Mouse (Mus musculus) small intestine, adult 10 weeks (tissue): ENCODE results near the gene Prop1. TPM values are rescaled to one million over a fixed set of nuclear protein-coding genes. Genes with fewer than 3 reads are reported as not detected.

Source experiments
- polyA plus RNA-seq: library from polyadenylated mRNA; stranded (reverse); fragments of 350-450 nt; fragmentation: Illumina TruSeq; extraction: RNeasy Lipid Tissue Mini Kit (QIAGEN cat#74804); gene quantifications from one replicate; pipeline ENCODE4 v1.2.3, GENCODE M21; 2014; ENCODE audit warnings: low replicate concordance

Prop1 gene
- not detected for polyA plus RNA-seq

DNA sequence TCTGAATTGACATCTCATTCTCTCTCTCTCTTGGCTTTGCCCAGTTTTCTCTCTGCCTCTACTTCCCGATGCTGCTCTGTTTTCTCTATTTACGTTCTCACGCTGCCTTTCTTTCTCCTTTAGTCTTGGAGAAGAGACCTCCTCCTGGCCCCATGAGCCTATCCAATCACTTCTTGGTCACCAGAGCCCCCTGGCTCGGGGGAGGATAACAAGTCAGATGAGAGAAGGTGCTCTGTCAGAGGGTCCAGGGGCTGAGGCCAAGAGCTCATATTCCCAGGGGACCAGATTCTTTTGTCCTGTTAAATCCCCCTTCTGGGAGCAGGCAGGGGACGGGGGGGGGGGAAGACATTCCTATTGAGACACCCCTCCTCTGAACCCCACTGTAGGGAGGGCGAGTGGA, at the start of gene Prop1:
TSS of gene Prop1 (minus strand) at position 101 of the 400 bp plus-strand sequence.

DNA sequence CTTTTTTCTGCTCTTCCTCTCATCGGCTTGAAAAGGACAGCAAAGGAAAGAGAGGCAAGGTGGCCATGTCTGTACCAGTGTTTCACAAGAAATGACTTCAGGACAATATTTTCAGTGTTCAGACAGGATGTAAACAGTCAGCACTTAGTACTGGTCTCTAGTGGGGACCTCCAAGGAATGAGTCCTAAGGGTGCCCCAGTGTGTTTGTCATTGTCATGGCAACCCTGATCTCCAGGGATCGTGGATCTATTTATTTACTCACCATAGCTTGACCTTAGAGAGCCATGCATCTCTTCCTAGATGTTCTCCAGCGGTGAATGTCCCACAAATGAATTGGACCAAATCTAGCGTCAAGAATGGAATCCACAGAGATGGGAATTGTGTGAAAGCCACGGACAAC, 49.7 kb upstream of the Prop1 start, which contains the start of gene Olfr51:
TSS of gene Olfr51 (plus strand) at position 301 of the 400 bp plus-strand sequence.

DNA sequence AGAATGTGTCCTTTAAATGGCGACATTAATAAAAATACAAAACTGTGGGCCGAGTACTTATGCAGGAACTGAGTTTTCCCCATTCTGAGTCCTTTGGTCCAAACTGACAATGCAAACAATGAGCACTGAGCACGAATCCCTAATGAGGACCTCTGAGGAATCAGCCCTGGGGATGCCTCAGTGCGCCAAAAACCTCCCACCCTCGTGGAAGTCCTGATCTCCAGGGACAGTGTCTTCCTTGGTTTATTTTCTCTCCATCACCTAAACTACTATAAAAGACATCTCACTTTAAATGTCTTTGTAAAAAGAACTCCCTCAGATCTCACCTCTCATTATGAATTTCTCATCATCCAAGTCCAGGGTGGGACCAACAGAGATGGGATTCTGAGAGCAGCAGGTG, 28.1 kb upstream of the Prop1 start, which contains the start of gene Olfr1377:
TSS of gene Olfr1377 (plus strand) at position 301 of the 400 bp plus-strand sequence.

DNA sequence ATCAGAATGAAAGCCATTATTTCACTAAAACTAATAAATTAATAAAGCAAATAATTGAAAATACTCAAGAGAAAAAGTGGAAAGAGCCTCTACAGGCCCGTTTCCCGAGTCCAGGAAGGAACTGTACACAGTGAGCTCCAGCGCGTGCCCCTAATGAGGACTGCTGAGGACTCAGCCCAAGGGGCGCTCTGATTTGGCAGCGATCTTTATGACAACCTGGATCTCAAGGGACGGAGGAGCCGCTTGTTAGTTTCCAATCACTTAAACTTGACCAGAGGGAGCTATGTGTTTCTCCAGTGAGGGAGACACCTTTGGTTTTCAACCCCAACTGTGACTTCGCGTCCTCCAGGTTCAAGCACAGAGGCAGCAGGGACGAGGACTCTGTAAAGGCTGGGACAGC, 12.7 kb upstream of the Prop1 start, which contains the start of gene Olfr1378:
TSS of gene Olfr1378 (plus strand) at position 301 of the 400 bp plus-strand sequence.

DNA sequence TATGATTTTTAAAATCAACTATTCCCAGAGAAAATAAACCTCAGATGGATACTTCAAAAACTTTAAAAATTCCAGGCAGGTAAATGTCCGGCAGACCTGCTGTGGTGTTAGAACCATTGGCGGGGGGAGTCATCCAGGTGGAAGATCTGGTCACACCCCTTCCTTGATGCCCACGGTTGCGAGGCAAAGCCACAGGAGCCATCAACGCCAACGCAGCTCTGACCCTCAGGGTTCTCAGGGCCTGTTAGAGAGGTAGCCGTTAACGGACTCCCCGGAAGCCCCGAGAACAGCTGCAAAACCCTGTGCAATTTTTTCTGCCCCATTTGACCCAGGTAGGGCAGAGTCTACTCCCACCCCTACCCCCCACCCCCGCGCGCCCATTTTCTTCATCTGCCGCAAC, 10.1 kb downstream of the Prop1 start, which contains the start of gene 4933414I15Rik:
TSS of gene 4933414I15Rik (minus strand) at position 260 of the 400 bp plus-strand sequence.

DNA sequence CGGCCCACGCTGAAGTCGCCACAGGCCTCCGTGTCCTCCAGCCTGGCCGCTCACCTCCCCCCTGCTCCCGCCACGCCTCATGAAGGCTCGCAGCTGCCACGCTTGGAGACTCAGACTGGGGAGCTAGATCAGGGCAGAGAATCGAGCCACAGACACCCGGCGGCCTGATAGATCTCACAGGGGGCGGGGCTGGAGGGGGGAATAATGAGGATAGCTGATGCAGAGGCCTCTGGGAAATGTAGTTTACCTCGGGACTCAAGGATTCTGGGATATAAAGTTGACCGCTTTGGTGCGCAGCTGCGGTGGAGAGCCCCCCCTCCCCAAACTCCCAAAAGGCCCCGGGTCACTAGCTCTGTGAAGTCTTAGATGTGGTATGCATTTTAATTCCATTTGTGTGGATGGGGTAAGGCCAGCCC, 22.1 kb downstream of the Prop1 start, which contains the start of gene Zfp354b:
TSS of gene Zfp354b (minus strand) at position 183 of the 416 bp plus-strand sequence.

DNA sequence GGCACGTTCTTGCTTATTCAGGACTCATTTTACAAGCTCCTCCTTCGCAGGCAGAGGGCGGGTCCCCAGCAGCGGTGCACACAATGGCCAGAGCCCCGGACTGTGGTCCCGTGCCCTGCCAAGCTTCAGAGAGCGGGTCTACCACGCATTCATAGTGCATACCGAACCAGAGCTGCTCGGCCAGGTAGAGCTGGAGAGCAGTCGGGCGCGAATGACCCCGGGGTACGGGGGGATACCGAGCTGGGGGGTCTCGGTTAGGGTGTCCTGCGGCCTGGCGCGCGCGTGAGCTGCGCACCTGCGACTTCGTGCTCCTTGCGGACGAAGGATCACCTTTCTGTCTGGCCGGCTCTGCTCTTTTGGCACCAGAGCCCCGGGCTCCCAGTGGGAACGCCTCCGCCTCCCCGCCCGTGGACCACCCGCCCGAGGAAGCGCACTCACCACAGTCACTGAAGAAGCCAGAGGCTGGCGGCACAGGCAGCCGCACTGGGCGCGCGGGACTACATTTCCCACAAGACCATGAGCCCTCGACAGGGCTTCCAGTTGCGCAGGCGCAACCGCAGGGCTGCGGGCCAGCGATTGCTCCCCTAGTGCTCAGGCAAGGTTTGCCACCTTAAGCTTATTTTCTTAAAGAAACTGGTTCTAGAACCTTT, 37.8 kb downstream of the Prop1 start, which contains the start of gene Zfp2:
TSS of gene Zfp2 (minus strand) at position 495 of the 650 bp plus-strand sequence.

Other genes with a start within 250 kb of the Prop1 start
- gene Zfp354c, start 126.0 kb downstream of the Prop1 start, polyA plus RNA-seq, result 3.0 TPM
- gene Zfp879, start 112.2 kb downstream of the Prop1 start, polyA plus RNA-seq, result 0.22 TPM
- gene Grm6, start 103.1 kb downstream of the Prop1 start, polyA plus RNA-seq, result not detected
- 0.48 TPM for gene Zfp454, start 66.1 kb downstream of the Prop1 start, polyA plus RNA-seq
- gene Zfp2, start 37.6 kb downstream of the Prop1 start, polyA plus RNA-seq, result 7.6 TPM
- 0.89 TPM for gene Zfp354b, start 22.1 kb downstream of the Prop1 start, polyA plus RNA-seq
- gene 4933414I15Rik, start 10.0 kb downstream of the Prop1 start, polyA plus RNA-seq, result not detected
- gene Olfr1378, start 12.8 kb upstream of the Prop1 start, polyA plus RNA-seq, result not detected
- not detected for gene Olfr1377, start 28.2 kb upstream of the Prop1 start, polyA plus RNA-seq
- gene Olfr51, start 49.8 kb upstream of the Prop1 start, polyA plus RNA-seq, result not detected
- gene Olfr54, start 60.5 kb upstream of the Prop1 start, polyA plus RNA-seq, result not detected
- gene Olfr1375, start 94.3 kb upstream of the Prop1 start, polyA plus RNA-seq, result not detected
- 14.6 TPM for gene Zfp354a, start 105.5 kb upstream of the Prop1 start, polyA plus RNA-seq